Mouse (Mus musculus) embryonic facial prominence, embryonic 15.5 days (tissue): ENCODE measurements around the gene Zfp652. TPM values are rescaled to one million over a fixed set of nuclear protein-coding genes. Genes with fewer than 3 reads are reported as not detected.

Experiments
- ATAC-seq: fragments of 200-750 bp; cut with Nextera tagmentation; 2 replicates; pipeline ENCODE4 v1.8.0; 2017; ENCODE audit warnings: low read depth, moderate TSS enrichment; ENCODE audit not compliant: insufficient number of reproducible peaks, low FRiP score, low TSS enrichment
- H3K27ac ChIP-seq: fragments of 300-500 bp; sonication (generic); replicated peaks from 2 replicates; pipeline ENCODE4 v1.5.1; 2015; ENCODE audit warnings: mild to moderate bottlenecking, inconsistent platforms
- H3K27me3 ChIP-seq: fragments of 300-500 bp; sonication (generic); 2 replicates; pipeline ENCODE4 v1.6.1; 2015; ENCODE audit warnings: inconsistent platforms
- H3K36me3 ChIP-seq: fragments of 300-500 bp; sonication (generic); 2 replicates; pipeline ENCODE4 v1.6.1; 2015; ENCODE audit warnings: mild to moderate bottlenecking, inconsistent platforms
- H3K4me1 ChIP-seq: fragments of 300-500 bp; sonication (generic); 2 replicates; pipeline ENCODE4 v1.6.1; 2015; ENCODE audit warnings: inconsistent platforms
- H3K4me2 ChIP-seq: fragments of 300-500 bp; sonication (generic); replicated peaks from 2 replicates; pipeline ENCODE4 v1.6.1; 2015; ENCODE audit warnings: mild to moderate bottlenecking, inconsistent platforms
- H3K4me3 ChIP-seq: fragments of 300-500 bp; sonication (generic); replicated peaks from 2 replicates; pipeline ENCODE4 v1.5.1; 2015; ENCODE audit warnings: mild to moderate bottlenecking, inconsistent platforms
- H3K9ac ChIP-seq: fragments of 300-500 bp; sonication (generic); 2 replicates; pipeline ENCODE4 v1.6.1; 2015; ENCODE audit warnings: inconsistent platforms
- H3K9me3 ChIP-seq: fragments of 300-500 bp; sonication (generic); replicated peaks from 2 replicates; pipeline ENCODE4 v1.6.1; 2016; ENCODE audit warnings: inconsistent platforms
- WGBS: fragments of 180-500 bp; shearing (Covaris S2); methylation state at CpG from one replicate; pipeline ENCODE4 v1.1.7; 2015; 5-methylcytosine and 5-hydroxymethylcytosine counted together
- polyA plus RNA-seq: library from polyadenylated mRNA; unstranded; fragments of >200 nt; fragmentation: Nextera tagmentation; extraction: Ambion mirVana; gene quantifications from 2 replicates; pipeline ENCODE4 v1.2.1, GENCODE M21; 2015

Zfp652 gene
- polyA plus RNA-seq, 1 experiment from 2014 or later, result 25.6 TPM

DNA sequence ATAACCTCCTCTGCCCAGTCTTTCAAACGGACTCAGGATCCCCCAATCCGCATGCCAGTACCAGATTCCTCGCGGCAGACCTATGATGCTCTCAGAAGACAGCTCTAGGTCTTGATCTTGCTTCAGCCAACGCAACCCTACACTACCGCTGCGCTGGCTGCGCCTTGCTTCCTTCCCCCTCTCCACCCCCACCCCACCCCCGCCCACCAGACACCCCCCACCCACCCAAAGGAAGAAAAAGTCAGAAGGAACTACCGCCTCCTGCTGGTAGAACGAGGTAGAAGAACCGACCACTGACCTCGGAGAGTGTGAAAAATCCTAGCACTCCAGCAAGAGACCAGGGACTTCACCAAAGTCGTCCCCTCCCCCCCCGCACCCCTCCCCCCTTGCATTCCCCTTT is 119.2 kb downstream of the Zfp652 start:
- Histone ChIP-seq H3K27me3 (peaks cover 99% of the 10 kb centered on the region), H3K9me3 (no peaks in the 10 kb centered on the region), H3K9ac (no peak overlapping the region), H3K27ac (no peak overlapping the region), H3K4me3 (peak overlapping the region; percentile 33), H3K4me2 (peak overlapping the region; percentile 50), H3K36me3 (no peaks in the 10 kb centered on the region), H3K4me1 (peaks cover 44% of the 10 kb centered on the region)
- WGBS, result 6% methylated on average over 15 of the region's 15 CpGs
- ATAC-seq, result no peak

DNA sequence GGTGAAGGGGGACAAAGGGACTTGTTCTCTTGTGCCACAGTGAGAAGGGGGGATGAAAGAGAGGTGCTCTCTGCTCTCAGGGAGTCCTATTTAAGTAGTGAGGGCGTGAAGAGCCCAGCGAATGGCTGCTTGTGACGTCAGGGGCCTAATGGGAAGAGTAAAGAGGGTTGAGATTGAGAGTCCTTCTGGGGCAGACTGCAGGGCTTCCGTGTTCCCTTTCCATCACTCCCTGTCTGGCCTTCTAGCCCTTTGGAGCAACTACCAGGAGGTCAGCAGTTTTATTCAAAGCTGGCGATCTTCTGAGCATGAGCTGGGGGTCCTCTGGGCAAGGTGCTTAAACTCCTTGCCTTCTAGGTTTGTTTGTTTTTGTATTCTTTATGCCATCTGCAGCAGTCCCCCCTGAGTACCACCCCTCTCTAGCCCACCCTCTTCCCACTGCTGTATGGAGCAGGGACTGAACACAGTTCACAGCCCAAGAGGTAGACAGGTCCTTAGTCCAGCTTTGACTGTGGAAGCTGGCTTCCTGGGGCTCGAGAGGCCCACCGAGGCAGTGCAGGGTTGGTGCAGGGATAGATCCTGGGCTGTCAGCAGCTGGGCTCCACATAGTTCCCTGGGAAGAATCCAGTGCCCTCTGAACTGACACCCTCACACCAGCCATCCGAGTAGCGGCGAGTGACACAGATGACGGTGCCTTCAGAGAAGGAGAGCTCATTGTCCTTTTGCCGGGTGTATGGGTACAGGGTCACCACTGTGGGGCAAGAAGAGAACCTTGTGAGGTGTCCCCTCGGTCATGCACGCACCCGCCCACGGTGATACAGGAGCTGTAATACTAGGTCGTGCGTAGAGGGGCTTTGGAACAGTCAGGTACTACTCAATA is 119.9 kb downstream of the Zfp652 start:
- H3K9me3 ChIP-seq, result no peaks in the 10 kb centered on the region
- no peak for ATAC-seq
- no peaks in the 10 kb centered on the region for H3K36me3 ChIP-seq
- H3K4me2 ChIP-seq, result no peak overlapping the region
- no peak overlapping the region for H3K4me3 ChIP-seq
- no peak overlapping the region for H3K9ac ChIP-seq
- WGBS, result 44% methylated on average over 18 of the region's 18 CpGs
- peaks cover 98% of the 10 kb centered on the region for H3K27me3 ChIP-seq
- H3K27ac ChIP-seq, result no peak overlapping the region
- peaks cover 52% of the 10 kb centered on the region for H3K4me1 ChIP-seq

- Histone ChIP-seq H3K9ac (no peak overlapping the region), H3K4me1 (peaks cover 58% of the 10 kb centered on the region), H3K4me3 (no peak overlapping the region), H3K9me3 (no peaks in the 10 kb centered on the region), H3K4me2 (no peak overlapping the region), H3K27me3 (peaks cover 92% of the 10 kb centered on the region), H3K27ac (no peak overlapping the region), H3K36me3 (no peaks in the 10 kb centered on the region)
- no peak for ATAC-seq
- 24% methylated on average over 8 of the region's 8 CpGs for whole genome bisulfite sequencing
Observed at GRCm38 (mm10) chr11:95833006-95833570, 120.6 kb downstream of the Zfp652 start.

DNA sequence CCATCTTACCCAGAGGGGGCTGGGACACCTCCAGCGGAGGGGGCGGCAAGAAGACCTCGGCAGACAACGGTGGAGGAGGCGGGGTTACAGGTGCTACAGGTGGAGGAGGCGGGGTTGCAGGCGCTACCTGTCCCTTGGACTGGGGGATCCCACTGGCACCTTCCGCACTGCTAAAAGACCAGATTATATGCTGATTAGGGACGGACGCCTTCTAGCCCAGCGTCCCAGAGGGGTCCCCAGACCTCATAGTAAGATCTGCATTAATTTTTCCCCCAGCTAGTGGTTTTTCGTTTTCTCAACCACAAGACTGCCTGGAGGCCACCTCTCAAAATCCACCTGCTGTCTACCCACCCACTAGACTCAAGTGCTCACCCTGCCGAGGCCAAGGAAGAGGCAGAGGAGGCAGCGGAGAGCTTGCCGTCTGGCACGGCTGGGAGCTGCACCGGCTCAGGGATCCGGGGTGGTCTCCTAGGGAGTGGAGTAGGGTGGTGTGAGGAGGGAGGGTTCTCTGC is 121.2 kb downstream of the Zfp652 start:
- Histone ChIP-seq H3K36me3 (no peaks in the 10 kb centered on the region), H3K27ac (no peak overlapping the region), H3K9ac (no peak overlapping the region), H3K9me3 (no peaks in the 10 kb centered on the region), H3K27me3 (peaks cover 86% of the 10 kb centered on the region), H3K4me2 (peak overlapping the region; percentile 15; the same call in 1 of the 2 replicates), H3K4me1 (peaks cover 58% of the 10 kb centered on the region), H3K4me3 (no peak overlapping the region)
- 0 out of 2 replicates have a peak, but pooled peaks have one; percentile 8 for ATAC-seq
- WGBS, result 12% methylated on average over 18 of the region's 18 CpGs

- WGBS, result 7% methylated on average over 22 of the region's 22 CpGs
- Histone ChIP-seq H3K4me2 (peak overlapping the region; percentile 15), H3K4me3 (no peak overlapping the region), H3K4me1 (peaks cover 58% of the 10 kb centered on the region), H3K9ac (no peak overlapping the region), H3K9me3 (no peaks in the 10 kb centered on the region), H3K27me3 (peaks cover 80% of the 10 kb centered on the region), H3K36me3 (no peaks in the 10 kb centered on the region), H3K27ac (no peak overlapping the region)
- 0 out of 2 replicates have a peak, but pooled peaks have one; percentile 21 for ATAC-seq
Observed at GRCm38 (mm10) chr11:95834143-95834667, 121.7 kb downstream of the Zfp652 start.

GRCm38 (mm10) chr11:95834742-95835710 is 122.6 kb downstream of the Zfp652 start:
- H3K4me3 ChIP-seq, result no peak overlapping the region
- 22% methylated on average over 15 of the region's 15 CpGs for WGBS
- no peaks in the 10 kb centered on the region for H3K9me3 ChIP-seq
- H3K4me1 ChIP-seq, result peaks cover 56% of the 10 kb centered on the region
- H3K9ac ChIP-seq, result no peak overlapping the region
- H3K4me2 ChIP-seq, result no peak overlapping the region; the same call in 1 of the 2 replicates
- no peak for ATAC-seq
- H3K27me3 ChIP-seq, result peaks cover 72% of the 10 kb centered on the region
- H3K36me3 ChIP-seq, result no peaks in the 10 kb centered on the region
- H3K27ac ChIP-seq, result no peak overlapping the region

DNA sequence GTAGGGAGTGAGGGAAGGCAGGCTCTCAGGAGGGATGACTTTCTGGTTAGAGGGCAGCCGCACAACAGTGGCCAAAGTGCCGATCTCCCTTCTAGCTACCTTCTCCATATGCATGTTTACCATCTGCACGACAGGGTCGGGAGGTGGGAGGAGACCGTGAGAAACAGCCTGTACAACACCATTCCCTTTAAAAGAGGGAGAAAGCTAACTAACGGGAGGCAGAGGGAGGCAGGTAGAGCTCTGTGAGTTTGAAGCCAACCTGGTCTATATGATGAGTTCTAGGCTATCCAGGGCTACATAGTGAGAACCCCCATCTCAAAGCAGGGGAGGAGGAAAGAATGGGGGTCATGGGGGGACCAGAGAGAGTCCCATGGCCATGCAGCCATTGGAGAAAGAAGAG is 123.4 kb downstream of the Zfp652 start:
- ATAC-seq, result no peak
- WGBS, result 43% methylated on average over 6 of the region's 6 CpGs
- Histone ChIP-seq H3K9ac (no peak overlapping the region), H3K27me3 (peaks cover 64% of the 10 kb centered on the region), H3K27ac (no peak overlapping the region), H3K4me2 (no peak overlapping the region), H3K9me3 (no peaks in the 10 kb centered on the region), H3K4me3 (no peak overlapping the region), H3K36me3 (no peaks in the 10 kb centered on the region), H3K4me1 (peaks cover 48% of the 10 kb centered on the region)

- no peak overlapping the region for H3K9ac ChIP-seq
- no peak for ATAC-seq
- WGBS, result 49% methylated on average over 6 of the region's 6 CpGs
- peaks cover 42% of the 10 kb centered on the region for H3K4me1 ChIP-seq
- H3K27me3 ChIP-seq, result peaks cover 61% of the 10 kb centered on the region
- H3K27ac ChIP-seq, result no peak overlapping the region
- H3K4me2 ChIP-seq, result no peak overlapping the region
- no peaks in the 10 kb centered on the region for H3K9me3 ChIP-seq
- no peaks in the 10 kb centered on the region for H3K36me3 ChIP-seq
- no peak overlapping the region for H3K4me3 ChIP-seq
Observed at GRCm38 (mm10) chr11:95836433-95836832, 124.0 kb downstream of the Zfp652 start.

DNA sequence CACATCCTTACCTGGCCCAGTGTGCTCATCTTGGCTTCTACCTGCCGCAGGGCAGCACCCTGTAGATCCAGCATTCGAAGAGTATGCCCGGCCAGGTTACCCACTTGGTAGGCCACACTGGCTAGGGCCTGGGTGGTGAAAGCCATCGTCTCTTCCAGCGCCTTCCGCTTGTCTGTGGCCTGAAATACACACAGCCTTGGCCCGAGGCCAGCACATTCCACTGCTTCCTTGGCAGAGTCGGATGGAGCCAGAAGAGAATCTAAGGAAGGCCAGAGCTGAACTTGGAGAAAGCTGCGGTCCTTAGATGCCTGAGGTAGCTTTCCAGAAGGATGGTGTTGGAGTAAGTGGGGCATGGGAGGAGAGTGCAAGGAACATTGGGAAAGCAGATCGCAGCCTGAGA is 124.6 kb downstream of the Zfp652 start, which contains the start of gene Gngt2:
Gene Gngt2, plus strand, starts transcription at position 158 of the 400 bp plus-strand sequence.
- H3K4me2 ChIP-seq, result peak within 1 kb of the TSS; percentile 24; the same call in 1 of the 2 replicates
- ATAC-seq, result 0 out of 2 replicates have a peak, but pooled peaks have one; percentile 5
- H3K36me3 ChIP-seq, result no peaks in the 10 kb centered on the region
- no peaks in the 10 kb centered on the region for H3K9me3 ChIP-seq
- H3K27ac ChIP-seq, result peak within 1 kb of the TSS; percentile 22; the same call in 1 of the 2 replicates
- H3K4me1 ChIP-seq, result peaks cover 44% of the 10 kb centered on the region
- 43% methylated on average over 10 of the region's 10 CpGs for WGBS
- peaks cover 61% of the 10 kb centered on the region for H3K27me3 ChIP-seq
- no peak within 1 kb of the TSS for H3K4me3 ChIP-seq
- H3K9ac ChIP-seq, result no peak within 1 kb of the TSS

GRCm38 (mm10) chr11:95838598-95838997 is 126.1 kb downstream of the Zfp652 start:
- H3K4me3 ChIP-seq, result no peak overlapping the region
- peaks cover 47% of the 10 kb centered on the region for H3K4me1 ChIP-seq
- H3K4me2 ChIP-seq, result no peak overlapping the region
- peaks cover 46% of the 10 kb centered on the region for H3K27me3 ChIP-seq
- H3K9ac ChIP-seq, result no peak overlapping the region
- no peaks in the 10 kb centered on the region for H3K36me3 ChIP-seq
- ATAC-seq, result no peak
- WGBS, result 75% methylated on average over 4 of the region's 4 CpGs
- H3K9me3 ChIP-seq, result no peaks in the 10 kb centered on the region
- no peak overlapping the region for H3K27ac ChIP-seq
